Mouse (Mus musculus): ENCODE measurements around the gene Rasl2-9.
"Not testable (repeated sequence)": the region's sequence is repeated elsewhere in the genome, so short reads cannot be mapped to it uniquely, and the experiment has no call there.

Gene Rasl2-9

GRCm38 (mm10) chr7:5125549-5126406 is at the start of gene Rasl2-9:
Rasl2-9 (minus strand) TSS chr7:5125950.
- DNase-seq (ENCODE audit: low spot score) = peak; percentile 48

DNA sequence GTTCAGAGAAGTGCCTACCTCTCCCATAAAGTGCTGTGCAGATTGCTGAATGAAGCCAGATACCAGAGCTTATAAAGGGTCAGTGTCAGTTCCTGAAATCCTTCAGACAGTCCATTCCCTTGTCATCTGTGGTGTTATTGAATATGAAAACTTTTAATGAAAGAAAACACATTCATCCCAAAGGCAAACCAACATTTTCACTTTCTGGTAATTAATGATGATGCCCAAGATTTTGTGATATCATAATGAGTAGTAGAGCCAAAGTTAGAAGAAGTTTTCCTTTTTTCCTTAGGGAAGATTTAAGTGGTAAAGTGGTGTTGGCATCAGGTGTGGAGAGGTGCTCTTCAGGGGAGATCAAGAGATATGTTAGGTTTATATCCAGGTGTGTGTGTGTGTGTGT is 23.8 kb upstream of the Rasl2-9 start, which contains the start of gene Vmn1r55:
Gene Vmn1r55 (minus strand): TSS at position 101 of the 400 bp plus-strand sequence.
- not testable (repeated sequence) for DNase-seq (ENCODE audit: low spot score)

GRCm38 (mm10) chr7:5125078-5125477 is 672 bp downstream of the Rasl2-9 start:
- no peak for DNase-seq (ENCODE audit: low spot score)

DNA sequence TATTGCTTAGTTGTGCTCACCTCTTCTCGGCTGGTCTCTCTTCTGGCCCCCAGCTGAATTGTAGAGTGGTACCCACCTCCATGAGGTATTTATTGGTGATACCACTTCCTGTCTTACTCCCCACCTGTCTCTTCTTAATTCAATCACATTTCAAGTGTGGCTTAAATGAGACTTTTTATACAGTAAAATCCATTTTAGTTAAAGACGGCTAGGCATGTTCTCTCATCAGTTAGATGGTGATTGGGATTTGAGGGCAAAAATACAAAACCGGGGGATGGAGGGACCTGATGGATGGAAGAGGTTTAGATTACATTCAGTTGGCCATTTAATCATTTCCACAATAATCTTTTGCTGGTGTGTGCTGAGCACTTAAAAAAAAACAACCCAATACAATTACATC is 8.9 kb downstream of the Rasl2-9 start, which contains the start of gene Rfpl4:
Gene Rfpl4 (minus strand): TSS at position 101 of the 400 bp plus-strand sequence.
- no peak for DNase-seq (ENCODE audit: low spot score)

- DNase-seq (ENCODE audit: low spot score) = no peak
Observed at GRCm38 (mm10) chr7:5112701-5113100, 13.0 kb downstream of the Rasl2-9 start.

GRCm38 (mm10) chr7:5109301-5109700 is 16.4 kb downstream of the Rasl2-9 start:
- DNase-seq (ENCODE audit: low spot score) = no peak

DNA sequence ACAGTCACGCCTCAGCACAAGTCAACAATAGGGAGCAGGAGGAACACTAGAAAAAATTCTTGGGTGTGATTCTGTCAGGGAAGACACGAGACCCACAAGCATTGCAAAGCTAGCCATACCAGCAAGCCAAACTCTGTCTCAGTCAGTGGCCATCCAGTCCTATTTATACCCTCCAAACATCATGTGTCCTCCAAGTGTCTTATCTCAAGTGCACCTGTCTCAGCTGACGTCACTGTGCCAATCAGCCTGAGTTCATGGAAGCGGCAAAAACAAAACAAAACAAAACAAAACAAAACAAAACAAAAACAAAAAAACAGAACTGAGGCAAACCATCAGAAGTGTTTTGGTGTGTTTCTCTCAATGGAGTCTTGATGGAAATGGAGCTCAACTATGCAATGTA is 17.5 kb downstream of the Rasl2-9 start:
- DNase-seq (ENCODE audit: low spot score) = no peak

DNA sequence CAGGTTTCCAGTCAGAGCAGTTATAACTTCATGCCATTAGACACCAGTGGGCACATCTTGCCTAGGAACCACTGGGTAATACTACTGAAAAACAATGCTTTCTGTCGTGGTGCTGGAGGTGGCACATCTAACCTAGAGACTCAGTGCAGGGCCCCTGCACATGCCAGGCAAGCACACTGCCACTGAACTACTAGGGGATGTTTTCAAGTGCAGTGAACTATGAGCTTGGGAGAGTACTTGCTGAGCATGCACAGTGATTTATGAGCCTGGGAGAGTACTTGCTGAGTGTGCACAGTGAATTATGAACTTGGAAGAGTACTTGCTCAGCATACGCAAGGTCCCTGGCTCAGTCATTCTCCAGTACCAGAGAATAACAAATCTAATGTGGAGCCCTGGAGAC is 23.2 kb downstream of the Rasl2-9 start:
- DNase-seq (ENCODE audit: low spot score) = no peak

- DNase-seq (ENCODE audit: low spot score) = no peak
Observed at GRCm38 (mm10) chr7:5101066-5101663, 24.6 kb downstream of the Rasl2-9 start.

GRCm38 (mm10) chr7:5099796-5100195 is 26.0 kb downstream of the Rasl2-9 start:
- no peak for DNase-seq (ENCODE audit: low spot score)

DNA sequence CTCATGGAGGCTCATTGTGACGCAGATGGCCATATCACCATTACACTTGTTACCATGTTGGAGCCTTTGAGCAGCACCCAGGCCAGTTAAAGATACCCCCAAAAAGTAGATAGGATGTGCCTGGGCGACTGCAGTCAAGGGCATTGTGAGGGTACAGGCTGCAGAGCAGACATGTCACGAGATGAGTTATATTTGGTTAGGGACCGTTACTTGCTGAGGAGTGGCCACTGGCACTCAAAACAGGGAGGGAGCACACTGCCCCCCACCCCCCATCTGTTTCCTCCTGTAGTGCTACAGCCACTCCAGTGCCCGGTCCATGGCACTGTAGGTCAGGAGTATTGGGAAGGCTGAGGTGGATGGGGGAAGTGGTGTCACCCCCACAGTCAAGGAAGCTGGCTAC is 27.0 kb downstream of the Rasl2-9 start:
- no peak for DNase-seq (ENCODE audit: low spot score)

DNA sequence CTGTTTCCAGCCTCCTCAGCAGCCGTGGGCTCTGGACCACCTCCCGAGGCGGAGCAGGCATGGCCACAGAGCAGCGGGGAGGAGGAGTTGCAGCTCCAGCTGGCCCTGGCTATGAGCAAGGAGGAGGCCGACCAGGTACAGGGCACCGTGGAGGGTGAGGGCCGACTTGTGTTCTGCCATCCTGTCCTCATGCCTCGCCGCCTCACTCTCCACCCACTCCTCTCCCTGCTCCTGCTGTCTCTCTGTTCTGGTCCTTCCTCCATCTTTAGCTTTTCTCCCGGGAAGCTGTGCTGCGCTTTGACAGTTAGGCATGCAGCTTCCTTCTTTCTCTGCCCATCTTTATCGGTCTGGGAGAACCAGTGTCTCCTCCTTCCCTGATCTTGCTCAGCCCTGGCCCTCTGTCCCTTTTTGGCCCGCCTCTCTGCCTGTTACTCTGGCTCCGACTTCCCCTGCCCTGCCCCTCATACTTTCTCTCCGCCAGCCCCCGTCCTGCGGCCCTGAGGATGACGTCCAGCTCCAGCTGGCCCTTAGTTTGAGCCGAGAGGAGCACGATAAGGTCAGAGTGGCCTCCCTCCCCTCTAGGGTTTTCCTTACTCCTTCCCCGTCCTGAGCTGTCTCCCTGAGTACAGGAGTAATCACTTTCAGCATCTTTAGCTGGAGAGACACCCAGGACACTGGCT is 32.8 kb downstream of the Rasl2-9 start:
- DNase-seq (ENCODE audit: low spot score) = no peak

- DNase-seq (ENCODE audit: low spot score) = no peak
Observed at GRCm38 (mm10) chr7:5092381-5092780, 33.4 kb downstream of the Rasl2-9 start.

GRCm38 (mm10) chr7:5091008-5091728 is 34.6 kb downstream of the Rasl2-9 start:
- no peak for DNase-seq (ENCODE audit: low spot score)

DNA sequence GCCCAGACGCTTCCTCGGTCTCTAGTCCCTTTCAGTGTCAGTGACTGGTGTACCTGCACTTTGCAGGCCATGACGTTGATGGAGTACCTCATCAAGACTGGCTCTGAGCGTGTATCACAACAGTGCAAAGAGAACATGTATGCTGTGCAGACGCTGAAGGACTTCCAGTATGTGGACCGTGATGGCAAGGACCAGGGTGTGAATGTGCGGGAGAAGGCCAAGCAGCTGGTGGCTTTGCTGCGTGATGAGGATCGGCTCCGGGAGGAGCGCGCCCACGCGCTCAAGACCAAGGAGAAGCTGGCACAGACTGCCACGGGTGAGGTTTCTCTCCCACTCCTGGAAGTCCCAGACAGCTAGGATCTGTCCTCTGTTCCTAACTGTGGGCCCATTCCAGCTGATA is 35.9 kb downstream of the Rasl2-9 start:
- DNase-seq (ENCODE audit: low spot score) = no peak

- DNase-seq (ENCODE audit: low spot score) = no peak
Observed at GRCm38 (mm10) chr7:5087886-5088285, 37.9 kb downstream of the Rasl2-9 start.

- no peak for DNase-seq (ENCODE audit: low spot score)
Observed at GRCm38 (mm10) chr7:5086921-5087440, 38.8 kb downstream of the Rasl2-9 start.

GRCm38 (mm10) chr7:5085512-5085911 is 40.2 kb downstream of the Rasl2-9 start:
- no peak for DNase-seq (ENCODE audit: low spot score)

GRCm38 (mm10) chr7:5083325-5084105 is 42.2 kb downstream of the Rasl2-9 start:
- no peak for DNase-seq (ENCODE audit: low spot score)

DNA sequence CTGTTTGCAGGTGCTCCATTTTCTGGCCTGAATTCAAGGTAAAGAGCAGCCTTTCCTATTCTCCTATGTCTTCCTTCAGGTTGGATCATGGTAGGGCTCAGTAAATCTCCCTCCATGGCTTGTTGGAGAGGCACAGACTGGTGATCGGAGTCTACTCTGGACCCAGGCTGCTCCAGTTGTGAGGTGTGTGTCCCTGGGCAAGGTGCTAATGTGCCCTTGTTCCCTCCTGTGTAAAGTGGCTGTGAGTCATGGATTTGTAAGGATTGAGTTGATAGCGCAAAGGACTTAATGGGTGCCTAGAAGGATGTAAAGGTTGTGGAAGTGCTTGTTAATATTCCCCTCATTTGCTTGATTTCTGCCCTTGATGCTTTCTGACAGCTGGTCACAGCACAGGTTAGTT is 43.8 kb downstream of the Rasl2-9 start:
- no peak for DNase-seq (ENCODE audit: low spot score)

- peak; percentile 77 for DNase-seq (ENCODE audit: low spot score)
Observed at GRCm38 (mm10) chr7:5081241-5081640, 44.5 kb downstream of the Rasl2-9 start.
